Mouse (Mus musculus) MEL (cell line): ENCODE data around the gene Klhdc4. TPM values are rescaled to one million over a fixed set of nuclear protein-coding genes. Genes with fewer than 3 reads are reported as not detected.

ENCODE experiments used
- DNase-seq: peaks from one replicate; pipeline ENCODE4 v3.0.0; 2011; ENCODE audit warnings: low read depth, low spot score
- H3K27ac ChIP-seq: 2 replicates; pipeline ENCODE4 v1.5.1; 2012; ENCODE audit warnings: low read depth, mild to moderate bottlenecking, control low read depth, low read length, moderate library complexity; ENCODE audit not compliant: control insufficient read depth
- H3K27me3 ChIP-seq, 2 experiments: fragments of 150-350 bp in 1 of 2; sonication (generic) in 1 of 2; 2 replicates each; pipeline ENCODE4 v1.6.1; 2012; ENCODE audit warnings: low read length in 2 of 2, mild to moderate bottlenecking in 2 of 2, improper control_type of control experiment in 1 of 2, moderate library complexity in 1 of 2; ENCODE audit not compliant: insufficient read depth in 2 of 2, control insufficient read depth in 1 of 2
- H3K36me3 ChIP-seq, 2 experiments: 2 replicates each; pipeline ENCODE4 v1.6.1; 2012 to 2014; ENCODE audit warnings: low read length in 2 of 2, improper control_type of control experiment in 1 of 2, inconsistent platforms in 1 of 2, mild to moderate bottlenecking in 1 of 2; ENCODE audit not compliant: insufficient read depth in 2 of 2, control insufficient read depth in 1 of 2
- H3K4me1 ChIP-seq, 2 experiments: fragments of 150-350 bp in 1 of 2; sonication (generic) in 1 of 2; 2 replicates each; pipeline ENCODE4 v1.6.1; 2012; ENCODE audit warnings: low read length in 2 of 2, improper control_type of control experiment in 1 of 2, mild to moderate bottlenecking in 1 of 2; ENCODE audit not compliant: insufficient read depth in 2 of 2, control insufficient read depth in 1 of 2
- H3K4me3 ChIP-seq, 2 experiments: fragments of 150-350 bp in 1 of 2; sonication (generic) in 1 of 2; 2 replicates each; pipeline ENCODE4 v1.5.1; 2012; ENCODE audit warnings: low read depth in 2 of 2, low read length in 2 of 2, mild to moderate bottlenecking in 2 of 2, moderate library complexity in 2 of 2, control low read depth in 1 of 2, improper control_type of control experiment in 1 of 2; ENCODE audit not compliant: control insufficient read depth in 1 of 2, insufficient read depth in 1 of 2
- H3K79me2 ChIP-seq: 2 replicates; pipeline ENCODE4 v1.6.1; 2012; ENCODE audit warnings: mild to moderate bottlenecking, low read length, moderate library complexity; ENCODE audit not compliant: control insufficient read depth, poor library complexity, insufficient read depth
- H3K9ac ChIP-seq: 2 replicates; pipeline ENCODE4 v1.6.1; 2012; ENCODE audit warnings: low read depth, mild to moderate bottlenecking, control low read depth, low read length, moderate library complexity; ENCODE audit not compliant: control insufficient read depth, poor library complexity, severe bottlenecking
- H3K9me3 ChIP-seq: fragments of 150-350 bp; sonication (generic); replicated peaks from 2 replicates; pipeline ENCODE4 v1.6.1; 2012; ENCODE audit warnings: mild to moderate bottlenecking, low read length, improper control_type of control experiment, moderate library complexity; ENCODE audit not compliant: insufficient read depth
- CHD1 ChIP-seq: IDR thresholded peaks from 2 replicates; pipeline ENCODE4 v1.6.1; 2012; ENCODE audit warnings: low read depth, mild to moderate bottlenecking, inconsistent platforms, low read length, improper control_type of control experiment
- CHD2 ChIP-seq: IDR thresholded peaks from 2 replicates; pipeline ENCODE4 v1.6.1; 2011; ENCODE audit warnings: low read length, improper control_type of control experiment
- CTCF ChIP-seq, 3 experiments: IDR thresholded peaks in 2 of 3; conservative IDR thresholded peaks in 1 of 3; 2 replicates each; pipeline ENCODE4 v1.5.1; 2011 to 2012; ENCODE audit warnings: low read length in 3 of 3, low read depth in 2 of 3, mild to moderate bottlenecking in 2 of 3, improper control_type of control experiment in 1 of 3, inconsistent platforms in 1 of 3, mixed read lengths in 1 of 3, moderate library complexity in 1 of 3; ENCODE audit not compliant: control insufficient read depth in 1 of 3, insufficient read depth in 1 of 3, poor library complexity in 1 of 3, severe bottlenecking in 1 of 3
- ETS1 ChIP-seq: IDR thresholded peaks from 2 replicates; pipeline ENCODE4 v1.6.1; 2012; ENCODE audit warnings: low read depth, mild to moderate bottlenecking, inconsistent platforms, low read length, improper control_type of control experiment, moderate library complexity
- GABPA ChIP-seq: IDR thresholded peaks from 2 replicates; pipeline ENCODE4 v1.6.1; 2012; ENCODE audit warnings: low read depth, mild to moderate bottlenecking, inconsistent platforms, low read length, improper control_type of control experiment, moderate library complexity
- GATA1 ChIP-seq: IDR thresholded peaks from 2 replicates; pipeline ENCODE4 v1.6.1; 2011; ENCODE audit warnings: low read depth, low read length, improper control_type of control experiment
- HCFC1 ChIP-seq: IDR thresholded peaks from 2 replicates; pipeline ENCODE4 v1.6.1; 2012; ENCODE audit warnings: low read depth, mild to moderate bottlenecking, inconsistent platforms, low read length, improper control_type of control experiment, moderate library complexity
- KAT2A ChIP-seq: conservative IDR thresholded peaks from 2 replicates; pipeline ENCODE4 v1.6.1; 2012; ENCODE audit warnings: low read depth, low read length, improper control_type of control experiment, inconsistent platforms
- MAX ChIP-seq: IDR thresholded peaks from 2 replicates; pipeline ENCODE4 v1.6.1; 2011; ENCODE audit warnings: low read length, improper control_type of control experiment
- MEF2A ChIP-seq: IDR thresholded peaks from 2 replicates; pipeline ENCODE4 v1.6.1; 2014; ENCODE audit warnings: low read depth, mild to moderate bottlenecking, inconsistent platforms, low read length, improper control_type of control experiment; ENCODE audit not compliant: poor library complexity, insufficient replicate concordance, severe bottlenecking; ENCODE audit errors: extremely low read depth
- MYC ChIP-seq: IDR thresholded peaks from 2 replicates; pipeline ENCODE4 v1.6.1; 2011; ENCODE audit warnings: low read depth, mild to moderate bottlenecking, low read length, improper control_type of control experiment, moderate library complexity
- NRF1 ChIP-seq: IDR thresholded peaks from 2 replicates; pipeline ENCODE4 v1.6.1; 2014; ENCODE audit warnings: low read depth, mild to moderate bottlenecking, inconsistent platforms, low read length, improper control_type of control experiment, moderate library complexity; ENCODE audit not compliant: poor library complexity, insufficient read depth, severe bottlenecking
- POLR2A ChIP-seq, 2 experiments: IDR thresholded peaks; 2 replicates each; pipeline ENCODE4 v1.6.1; 2011 to 2012; ENCODE audit warnings: low read length in 2 of 2, mild to moderate bottlenecking in 2 of 2, control low read depth in 1 of 2, improper control_type of control experiment in 1 of 2, low read depth in 1 of 2, moderate library complexity in 1 of 2; ENCODE audit not compliant: control insufficient read depth in 1 of 2, insufficient read depth in 1 of 2, poor library complexity in 1 of 2
- POLR2AphosphoS2 ChIP-seq: IDR thresholded peaks from 2 replicates; pipeline ENCODE4 v1.6.1; 2011; ENCODE audit warnings: low read length, improper control_type of control experiment
- POLR2AphosphoS5 ChIP-seq: IDR thresholded peaks from 2 replicates; pipeline ENCODE4 v1.6.1; 2012; ENCODE audit warnings: low read depth, borderline replicate concordance, mild to moderate bottlenecking, inconsistent platforms, low read length, moderate library complexity, mixed read lengths
- RAD21 ChIP-seq: IDR thresholded peaks from 2 replicates; pipeline ENCODE4 v1.6.1; 2011; ENCODE audit warnings: mild to moderate bottlenecking, low read depth, low read length, improper control_type of control experiment
- TBP ChIP-seq: IDR thresholded peaks from 2 replicates; pipeline ENCODE4 v1.8.0; 2011; ENCODE audit warnings: low read depth, low read length, improper control_type of control experiment
- TCF12 ChIP-seq: IDR thresholded peaks from 2 replicates; pipeline ENCODE4 v1.6.1; 2014; ENCODE audit warnings: low read depth, mild to moderate bottlenecking, inconsistent platforms, low read length, improper control_type of control experiment, moderate library complexity
- ZC3H11A ChIP-seq: IDR thresholded peaks from 2 replicates; pipeline ENCODE4 v1.6.1; 2012; ENCODE audit warnings: low read depth, mild to moderate bottlenecking, inconsistent platforms, low read length, improper control_type of control experiment
- ZMIZ1 ChIP-seq: IDR thresholded peaks from 2 replicates; pipeline ENCODE4 v1.6.1; 2012; ENCODE audit warnings: low read depth, mild to moderate bottlenecking, inconsistent platforms, low read length, improper control_type of control experiment, moderate library complexity
- polyA plus RNA-seq, 2 experiments: library from polyadenylated mRNA; stranded (reverse) in 1 of 2; unstranded in 1 of 2; fragments of >175 nt in 1 of 2; fragments of >200 nt in 1 of 2; gene quantifications; 2 replicates each; pipeline versions ENCODE4 v1.2.1 to v1.2.4; 2012; ENCODE audit warnings: low replicate concordance in 2 of 2, low read depth in 1 of 2; ENCODE audit not compliant: insufficient read length in 2 of 2, insufficient read depth in 1 of 2, missing spikeins in 1 of 2
- total RNA-seq: library from RNA; depleted of rRNA; stranded (reverse); fragments of 300-350 nt; gene quantifications from 2 replicates; pipeline ENCODE4 v1.2.3, GENCODE M21; 2012

Gene Klhdc4
- total and polyA plus RNA-seq, 3 experiments: 49.8 to 65.2 TPM; not detected in 1

DNA sequence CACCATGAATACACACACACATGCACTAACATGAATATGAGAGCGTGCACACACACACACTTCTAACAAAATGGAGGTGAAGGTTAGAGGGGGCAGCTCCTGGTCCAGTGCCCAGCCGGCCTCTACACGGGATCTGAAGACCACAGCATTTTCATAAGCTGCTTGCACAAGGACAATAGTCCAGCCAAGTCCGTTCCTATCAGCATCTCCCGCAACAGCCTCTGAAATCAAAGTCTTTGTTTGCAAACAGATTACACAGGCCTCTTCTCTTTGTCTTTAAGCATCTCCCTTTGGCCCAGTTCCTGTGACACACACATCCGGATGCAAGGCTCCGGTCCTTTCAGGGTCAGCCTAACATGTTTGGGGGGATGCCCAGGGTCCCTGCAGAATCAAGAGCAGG is 39.5 kb upstream of the Klhdc4 start:
- Histone ChIP-seq H3K36me3 (no peaks in the 10 kb centered on the region), H3K9me3 (no peaks in the 10 kb centered on the region), H3K27me3 (no peaks in the 10 kb centered on the region), H3K27ac (no peak overlapping the region), H3K79me2 (no peaks in the 10 kb centered on the region), H3K9ac (no peak overlapping the region), H3K4me1 (peaks cover 0 to 11% of the 10 kb centered on the region in 2 experiments; a peak in 2 of 4 replicates), H3K4me3 (no peak overlapping the region)
- no peak for TF ChIP-seq GABPA
- no peak for TF ChIP-seq POLR2AphosphoS5
- TF ChIP-seq ZMIZ1: no peak
- no peak for TF ChIP-seq MYC
- TF ChIP-seq ETS1: no peak
- TF ChIP-seq MEF2A: no peak
- no peak for TF ChIP-seq POLR2AphosphoS2
- TF ChIP-seq POLR2A (IDR thresholded peaks at IDR 0.05; ENCODE audit: control insufficient read depth in 1 of 2, insufficient read depth in 1 of 2, low read depth in 1 of 2, low read length in 2 of 2, poor library complexity in 1 of 2): no peak
- no peak for TF ChIP-seq GATA1
- no peak for TF ChIP-seq TCF12
- TF ChIP-seq CHD1: no peak
- no peak for TF ChIP-seq MAX
- DNase-seq: no peak

DNA sequence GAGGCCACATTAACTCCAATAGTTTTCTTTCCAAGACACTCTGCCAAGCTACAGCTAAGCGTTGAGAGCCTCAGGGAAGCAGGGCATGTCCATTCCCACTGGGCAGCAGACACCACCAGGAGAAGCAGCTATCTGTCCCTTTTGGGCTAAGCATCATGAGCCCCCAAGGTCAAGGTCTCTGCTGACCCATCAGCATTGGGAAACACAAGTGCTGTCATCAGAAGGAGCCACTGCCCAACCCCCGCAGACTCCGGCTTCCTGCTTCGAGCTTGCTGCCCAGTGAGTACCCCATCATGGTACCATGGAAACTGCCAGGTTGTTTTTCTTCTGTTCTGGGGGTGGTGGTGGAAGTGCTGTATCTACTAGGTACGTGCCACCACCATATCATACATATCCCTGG is 38.8 kb upstream of the Klhdc4 start:
- H3K9me3 ChIP-seq: no peaks in the 10 kb centered on the region
- no peak for DNase-seq
- TF ChIP-seq RAD21 (no peak), HCFC1 (no peak), GATA1 (no peak), ZC3H11A (no peak), TBP (no peak), POLR2AphosphoS5 (no peak), NRF1 (no peak), CTCF (IDR thresholded peaks at IDR 0.05 in 2 of 3, conservative IDR thresholded peaks at IDR 0.05 in 1 of 3; ENCODE audit: control insufficient read depth in 1 of 3, insufficient read depth in 1 of 3, low read depth in 2 of 3, low read length in 3 of 3, poor library complexity in 1 of 3, severe bottlenecking in 1 of 3) (no peak), CHD2 (no peak), POLR2AphosphoS2 (no peak), KAT2A (no peak)
- TF ChIP-seq, all 39 proteins: peak for 0
- Histone ChIP-seq H3K27ac (no peak overlapping the region), H3K79me2 (no peaks in the 10 kb centered on the region), H3K4me3 (no peak overlapping the region), H3K27me3 (no peaks in the 10 kb centered on the region), H3K4me1 (peaks cover 0 to 11% of the 10 kb centered on the region in 2 experiments; a peak in 2 of 4 replicates), H3K9ac (no peak overlapping the region), H3K36me3 (no peaks in the 10 kb centered on the region)
